Mouse (Mus musculus): Measurements from ENCODE around the gene Noxo1. TPM values are rescaled to one million over a fixed set of nuclear protein-coding genes. Genes with fewer than 3 reads are reported as not detected.

Noxo1 gene
- polyA plus RNA-seq, 1 experiment, result 5.2 TPM

DNA sequence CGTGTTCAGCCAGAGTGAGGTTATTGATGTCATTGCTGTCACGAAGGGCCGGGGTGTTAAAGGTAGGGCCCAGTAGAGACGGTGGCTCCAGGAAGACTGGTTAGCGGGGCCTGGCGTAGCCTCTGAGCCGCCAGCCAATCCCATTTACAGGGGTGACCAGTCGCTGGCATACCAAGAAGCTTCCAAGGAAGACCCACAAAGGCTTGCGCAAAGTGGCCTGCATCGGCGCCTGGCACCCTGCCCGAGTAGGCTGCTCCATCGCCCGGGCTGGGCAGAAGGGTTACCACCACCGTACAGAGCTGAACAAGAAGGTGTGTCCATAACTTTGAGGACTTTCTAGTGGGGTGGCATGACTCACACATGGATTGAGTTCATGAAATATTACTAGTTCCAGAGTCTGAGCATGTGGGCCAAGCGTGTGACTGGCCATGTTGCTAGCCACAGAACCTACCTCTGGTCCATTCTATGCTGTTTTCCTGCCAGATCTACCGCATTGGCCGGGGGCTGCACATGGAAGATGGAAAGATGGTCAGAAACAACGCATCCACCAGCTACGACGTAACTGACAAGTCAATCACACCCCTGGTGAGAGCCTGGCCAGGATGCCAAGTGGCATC is 37.5 kb downstream of the Noxo1 start:
- H3K27ac ChIP-seq (ENCODE audit: insufficient read depth, low read length), result no peak overlapping the region
- peaks cover 3% of the 10 kb centered on the region; the same call in 1 of the 2 replicates for H3K4me1 ChIP-seq (ENCODE audit: control insufficient read depth, insufficient read depth, low read length)
- H3K4me3 ChIP-seq (ENCODE audit: insufficient read depth, low read length), result no peak overlapping the region
- TF ChIP-seq CTCF (IDR thresholded peaks at IDR 0.05; ENCODE audit: extremely low read depth, insufficient read depth, low read length) (no peak), POLR2A (IDR thresholded peaks at IDR 0.05; ENCODE audit: extremely low read depth, insufficient read depth, low read length) (no peak)

DNA sequence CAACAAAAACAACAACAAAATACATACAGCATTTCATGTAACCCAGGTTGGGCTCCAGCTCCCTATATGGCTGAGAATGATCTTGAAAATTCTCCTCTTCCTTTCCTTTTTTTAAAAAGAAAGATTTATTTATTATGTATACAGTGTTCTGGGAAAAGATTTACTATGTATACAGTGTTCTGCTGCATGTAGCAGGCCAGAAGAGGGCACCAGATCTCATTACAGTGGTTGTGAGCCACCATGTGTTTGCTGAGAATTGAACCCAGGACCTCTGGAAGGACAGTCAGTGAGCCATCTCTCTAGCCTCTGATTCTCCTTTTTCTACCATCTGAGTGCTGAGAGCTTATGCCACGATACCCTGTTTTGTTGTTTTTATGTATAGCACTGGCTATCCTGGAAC is 38.5 kb downstream of the Noxo1 start:
- Histone ChIP-seq H3K4me1 (ENCODE audit: control insufficient read depth, insufficient read depth, low read length) (peaks cover 3% of the 10 kb centered on the region; the same call in 1 of the 2 replicates), H3K4me3 (ENCODE audit: insufficient read depth, low read length) (no peak overlapping the region), H3K27ac (ENCODE audit: insufficient read depth, low read length) (no peak overlapping the region)
- TF ChIP-seq CTCF (IDR thresholded peaks at IDR 0.05; ENCODE audit: extremely low read depth, insufficient read depth, low read length), result no peak

GRCm38 (mm10) chr17:24735446-24735845 is 39.4 kb downstream of the Noxo1 start:
- no peak overlapping the region for H3K4me3 ChIP-seq (ENCODE audit: insufficient read depth, low read length)
- H3K4me1 ChIP-seq (ENCODE audit: control insufficient read depth, insufficient read depth, low read length), result peaks cover 3% of the 10 kb centered on the region; the same call in 1 of the 2 replicates
- TF ChIP-seq CTCF (IDR thresholded peaks at IDR 0.05; ENCODE audit: extremely low read depth, insufficient read depth, low read length) (no peak), POLR2A (IDR thresholded peaks at IDR 0.05; ENCODE audit: extremely low read depth, insufficient read depth, low read length) (no peak)
- H3K27ac ChIP-seq (ENCODE audit: insufficient read depth, low read length), result no peak overlapping the region

GRCm38 (mm10) chr17:24736330-24737051 is 40.5 kb downstream of the Noxo1 start, which contains the start of gene Msrb1:
Gene Msrb1 (plus strand): TSS chr17:24736642.
- Histone ChIP-seq H3K4me1 (ENCODE audit: control insufficient read depth, insufficient read depth, low read length) (peaks cover 3% of the 10 kb centered on the region; the same call in 1 of the 2 replicates), H3K27ac (ENCODE audit: insufficient read depth, low read length) (peak within 1 kb of the TSS; percentile 42; the same call in 1 of the 2 replicates), H3K4me3 (ENCODE audit: insufficient read depth, low read length) (peak within 1 kb of the TSS; percentile 56)
- no peak for TF ChIP-seq CTCF (IDR thresholded peaks at IDR 0.05; ENCODE audit: extremely low read depth, insufficient read depth, low read length)
- TF ChIP-seq POLR2A (IDR thresholded peaks at IDR 0.05; ENCODE audit: extremely low read depth, insufficient read depth, low read length), result peak; percentile 83; the same call in 1 of the 2 replicates

DNA sequence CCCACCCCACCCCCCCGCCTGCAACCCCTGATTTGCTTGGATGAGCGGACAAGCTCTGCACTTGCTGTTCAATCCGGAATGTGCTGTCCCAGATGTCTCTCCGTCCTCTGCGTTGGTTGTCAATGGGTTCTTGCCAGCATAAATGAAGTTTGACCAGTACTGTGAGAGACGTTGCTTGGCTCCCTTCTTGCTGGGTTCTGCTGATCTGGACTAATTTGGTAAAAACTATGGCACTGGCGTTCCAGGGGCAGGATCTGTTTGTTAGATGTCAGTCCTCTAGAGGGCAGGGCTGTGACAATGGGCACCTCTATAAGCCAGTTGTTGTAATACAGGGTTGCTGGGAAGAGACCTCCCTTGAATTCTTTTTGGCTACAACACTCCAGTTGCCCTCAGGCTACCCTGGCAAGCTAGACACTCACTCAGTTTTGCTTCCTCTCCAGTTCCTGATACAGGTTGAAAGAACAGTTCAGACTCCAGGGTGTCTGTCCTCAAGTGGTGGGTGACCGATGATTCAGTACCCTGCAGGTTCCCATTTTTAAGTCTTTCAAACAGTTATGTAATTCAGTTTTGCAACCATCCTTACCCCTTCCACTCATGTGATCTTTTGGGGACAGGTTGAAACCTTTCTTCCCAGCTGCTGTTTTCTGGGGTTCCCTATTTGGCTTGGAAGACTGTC is 41.2 kb downstream of the Noxo1 start:
- Histone ChIP-seq H3K4me3 (ENCODE audit: insufficient read depth, low read length) (peak overlapping the region; percentile 56), H3K4me1 (ENCODE audit: control insufficient read depth, insufficient read depth, low read length) (peaks cover 3% of the 10 kb centered on the region; the same call in 1 of the 2 replicates), H3K27ac (ENCODE audit: insufficient read depth, low read length) (no peak overlapping the region)
- no peak for TF ChIP-seq CTCF (IDR thresholded peaks at IDR 0.05; ENCODE audit: extremely low read depth, insufficient read depth, low read length)
- TF ChIP-seq POLR2A (IDR thresholded peaks at IDR 0.05; ENCODE audit: extremely low read depth, insufficient read depth, low read length), result no peak

DNA sequence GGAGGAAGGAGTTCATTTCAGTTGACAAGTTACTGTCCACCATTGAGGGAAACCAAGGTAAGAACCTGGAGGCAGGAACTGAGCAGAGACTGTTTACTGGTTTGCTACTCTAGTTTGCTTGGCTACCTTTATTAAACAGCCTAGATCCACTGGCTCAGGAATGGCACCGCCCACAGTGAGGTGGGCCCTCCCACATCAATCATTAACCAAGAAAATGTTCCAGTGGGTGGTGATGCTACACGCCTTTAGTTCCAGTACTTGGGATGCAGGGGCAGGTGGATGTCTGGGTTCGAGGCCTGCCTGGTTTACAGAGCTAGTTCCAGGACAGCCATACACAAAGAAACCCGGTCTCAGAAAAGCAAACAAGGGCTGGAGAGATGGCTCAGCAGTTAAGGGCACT is 42.2 kb downstream of the Noxo1 start:
- Histone ChIP-seq H3K4me1 (ENCODE audit: control insufficient read depth, insufficient read depth, low read length) (peaks cover 3% of the 10 kb centered on the region; the same call in 1 of the 2 replicates), H3K27ac (ENCODE audit: insufficient read depth, low read length) (no peak overlapping the region), H3K4me3 (ENCODE audit: insufficient read depth, low read length) (no peak overlapping the region)
- TF ChIP-seq CTCF (IDR thresholded peaks at IDR 0.05; ENCODE audit: extremely low read depth, insufficient read depth, low read length) (no peak), POLR2A (IDR thresholded peaks at IDR 0.05; ENCODE audit: extremely low read depth, insufficient read depth, low read length) (no peak)

- Histone ChIP-seq H3K4me3 (ENCODE audit: insufficient read depth, low read length) (no peak overlapping the region), H3K4me1 (ENCODE audit: control insufficient read depth, insufficient read depth, low read length) (peaks cover 3% of the 10 kb centered on the region; the same call in 1 of the 2 replicates), H3K27ac (ENCODE audit: insufficient read depth, low read length) (no peak overlapping the region)
- TF ChIP-seq CTCF (IDR thresholded peaks at IDR 0.05; ENCODE audit: extremely low read depth, insufficient read depth, low read length) (no peak), POLR2A (IDR thresholded peaks at IDR 0.05; ENCODE audit: extremely low read depth, insufficient read depth, low read length) (no peak)
These were observed 43.9 kb downstream of the Noxo1 start for GRCm38 (mm10) chr17:24739926-24740325.

GRCm38 (mm10) chr17:24742307-24742706 is 46.3 kb downstream of the Noxo1 start:
- H3K27ac ChIP-seq (ENCODE audit: insufficient read depth, low read length), result no peak overlapping the region
- no peak overlapping the region for H3K4me3 ChIP-seq (ENCODE audit: insufficient read depth, low read length)
- no peak for TF ChIP-seq POLR2A (IDR thresholded peaks at IDR 0.05; ENCODE audit: extremely low read depth, insufficient read depth, low read length)
- no peak for TF ChIP-seq CTCF (IDR thresholded peaks at IDR 0.05; ENCODE audit: extremely low read depth, insufficient read depth, low read length)
- 0 out of 2 replicates have a peak, but pooled peaks cover under 1% of the 10 kb centered on the region for H3K4me1 ChIP-seq (ENCODE audit: control insufficient read depth, insufficient read depth, low read length)

- no peak overlapping the region for H3K4me3 ChIP-seq (ENCODE audit: insufficient read depth, low read length)
- TF ChIP-seq POLR2A (IDR thresholded peaks at IDR 0.05; ENCODE audit: extremely low read depth, insufficient read depth, low read length) (no peak), CTCF (IDR thresholded peaks at IDR 0.05; ENCODE audit: extremely low read depth, insufficient read depth, low read length) (no peak)
These were observed 47.9 kb downstream of the Noxo1 start for GRCm38 (mm10) chr17:24743896-24744295.

More at GRCm38 (mm10) chr17:24743896-24744295, 47.9 kb downstream of the Noxo1 start:
- no peaks in the 10 kb centered on the region for H3K4me1 ChIP-seq (ENCODE audit: control insufficient read depth, insufficient read depth, low read length)
- H3K27ac ChIP-seq (ENCODE audit: insufficient read depth, low read length), result no peak overlapping the region
